Mouse (Mus musculus): ENCODE results near the gene Unc79. TPM values are rescaled to one million over a fixed set of nuclear protein-coding genes. Genes with fewer than 3 reads are reported as not detected.

Unc79 gene
- polyA plus RNA-seq, 1 experiment from 2014 or later = 0.16 TPM

- no peak overlapping the region for H3K4me3 ChIP-seq (ENCODE audit: low read length)
- H3K36me3 ChIP-seq (ENCODE audit: control insufficient read depth, insufficient read depth, low read length) = no peaks in the 10 kb centered on the region
- H3K27ac ChIP-seq (ENCODE audit: low read depth, low read length) = no peak overlapping the region
- 41% methylated on average over 8 of the region's 8 CpGs for WGBS
- H3K4me1 ChIP-seq (ENCODE audit: control insufficient read depth, insufficient read depth, low read length) = no peaks in the 10 kb centered on the region
- H3K4me2 ChIP-seq (replicated peaks; ENCODE audit: low read depth, low read length) = no peak overlapping the region
- no peak overlapping the region for H3K9ac ChIP-seq (ENCODE audit: low read depth, low read length)
- H3K27me3 ChIP-seq (ENCODE audit: control insufficient read depth, insufficient read depth, low read length) = no peaks in the 10 kb centered on the region
- ATAC-seq (ENCODE audit: low FRiP score, low TSS enrichment) = no peak
- no peaks in the 10 kb centered on the region for H3K9me3 ChIP-seq (ENCODE audit: control insufficient read depth, low read length)
These were observed 239.6 kb downstream of the Unc79 start for GRCm38 (mm10) chr12:103188223-103188622.

DNA sequence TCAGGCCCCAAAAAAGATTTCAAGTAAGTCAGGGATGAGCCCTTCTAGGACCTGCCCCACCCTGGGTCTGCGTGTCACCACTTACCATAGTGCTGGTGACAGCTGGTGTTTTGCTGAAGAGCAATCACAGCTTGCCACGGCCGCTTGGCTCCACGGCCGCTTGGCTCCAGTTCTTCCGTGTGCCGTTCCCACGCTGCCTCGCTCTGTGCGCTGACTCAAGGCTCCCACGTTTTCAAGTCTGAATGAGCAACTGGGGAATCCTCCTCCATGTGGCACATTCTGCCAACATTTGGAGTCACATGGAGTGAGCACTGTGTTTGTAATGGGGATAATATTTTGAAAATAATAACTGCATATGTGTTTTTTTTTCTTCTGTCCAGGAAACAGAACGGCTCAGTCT is 241.1 kb downstream of the Unc79 start:
- Histone ChIP-seq H3K9me3 (ENCODE audit: control insufficient read depth, low read length) (no peaks in the 10 kb centered on the region), H3K36me3 (ENCODE audit: control insufficient read depth, insufficient read depth, low read length) (no peaks in the 10 kb centered on the region), H3K9ac (ENCODE audit: low read depth, low read length) (no peak overlapping the region), H3K4me2 (replicated peaks; ENCODE audit: low read depth, low read length) (no peak overlapping the region), H3K4me1 (ENCODE audit: control insufficient read depth, insufficient read depth, low read length) (no peaks in the 10 kb centered on the region), H3K27ac (ENCODE audit: low read depth, low read length) (no peak overlapping the region), H3K4me3 (ENCODE audit: low read length) (no peak overlapping the region), H3K27me3 (ENCODE audit: control insufficient read depth, insufficient read depth, low read length) (no peaks in the 10 kb centered on the region)
- 64% methylated on average over 12 of the region's 12 CpGs for WGBS
- no peak for ATAC-seq (ENCODE audit: low FRiP score, low TSS enrichment)

GRCm38 (mm10) chr12:103192996-103193395 is 244.3 kb downstream of the Unc79 start:
- Histone ChIP-seq H3K9ac (ENCODE audit: low read depth, low read length) (no peak overlapping the region), H3K4me1 (ENCODE audit: control insufficient read depth, insufficient read depth, low read length) (no peaks in the 10 kb centered on the region), H3K9me3 (ENCODE audit: control insufficient read depth, low read length) (no peaks in the 10 kb centered on the region), H3K4me2 (replicated peaks; ENCODE audit: low read depth, low read length) (no peak overlapping the region), H3K27ac (ENCODE audit: low read depth, low read length) (no peak overlapping the region), H3K36me3 (ENCODE audit: control insufficient read depth, insufficient read depth, low read length) (no peaks in the 10 kb centered on the region), H3K27me3 (ENCODE audit: control insufficient read depth, insufficient read depth, low read length) (no peaks in the 10 kb centered on the region), H3K4me3 (ENCODE audit: low read length) (no peak overlapping the region)
- no peak for ATAC-seq (ENCODE audit: low FRiP score, low TSS enrichment)
- WGBS = 67% methylated on average over 5 of the region's 5 CpGs

GRCm38 (mm10) chr12:103202592-103203544 is 254.2 kb downstream of the Unc79 start:
- Histone ChIP-seq H3K9ac (ENCODE audit: low read depth, low read length) (no peak overlapping the region), H3K9me3 (ENCODE audit: control insufficient read depth, low read length) (no peaks in the 10 kb centered on the region), H3K4me3 (ENCODE audit: low read length) (no peak overlapping the region), H3K27me3 (ENCODE audit: control insufficient read depth, insufficient read depth, low read length) (no peaks in the 10 kb centered on the region), H3K27ac (ENCODE audit: low read depth, low read length) (no peak overlapping the region), H3K4me2 (replicated peaks; ENCODE audit: low read depth, low read length) (no peak overlapping the region), H3K36me3 (ENCODE audit: control insufficient read depth, insufficient read depth, low read length) (no peaks in the 10 kb centered on the region), H3K4me1 (ENCODE audit: control insufficient read depth, insufficient read depth, low read length) (peaks cover 15% of the 10 kb centered on the region; the same call in 1 of the 2 replicates)
- ATAC-seq (ENCODE audit: low FRiP score, low TSS enrichment) = peak; percentile 87
- WGBS = 9% methylated on average over 11 of the region's 11 CpGs

- no peaks in the 10 kb centered on the region for H3K9me3 ChIP-seq (ENCODE audit: control insufficient read depth, low read length)
- no peak overlapping the region for H3K4me3 ChIP-seq (ENCODE audit: low read length)
- peaks cover 16% of the 10 kb centered on the region; the same call in 1 of the 2 replicates for H3K4me1 ChIP-seq (ENCODE audit: control insufficient read depth, insufficient read depth, low read length)
- no peak overlapping the region for H3K4me2 ChIP-seq (replicated peaks; ENCODE audit: low read depth, low read length)
- 79% methylated on average over 7 of the region's 7 CpGs for WGBS
- no peak overlapping the region for H3K9ac ChIP-seq (ENCODE audit: low read depth, low read length)
- H3K27me3 ChIP-seq (ENCODE audit: control insufficient read depth, insufficient read depth, low read length) = no peaks in the 10 kb centered on the region
- no peak for ATAC-seq (ENCODE audit: low FRiP score, low TSS enrichment)
- H3K27ac ChIP-seq (ENCODE audit: low read depth, low read length) = no peak overlapping the region
- no peaks in the 10 kb centered on the region for H3K36me3 ChIP-seq (ENCODE audit: control insufficient read depth, insufficient read depth, low read length)
These were observed 256.9 kb downstream of the Unc79 start for GRCm38 (mm10) chr12:103205561-103205960.

DNA sequence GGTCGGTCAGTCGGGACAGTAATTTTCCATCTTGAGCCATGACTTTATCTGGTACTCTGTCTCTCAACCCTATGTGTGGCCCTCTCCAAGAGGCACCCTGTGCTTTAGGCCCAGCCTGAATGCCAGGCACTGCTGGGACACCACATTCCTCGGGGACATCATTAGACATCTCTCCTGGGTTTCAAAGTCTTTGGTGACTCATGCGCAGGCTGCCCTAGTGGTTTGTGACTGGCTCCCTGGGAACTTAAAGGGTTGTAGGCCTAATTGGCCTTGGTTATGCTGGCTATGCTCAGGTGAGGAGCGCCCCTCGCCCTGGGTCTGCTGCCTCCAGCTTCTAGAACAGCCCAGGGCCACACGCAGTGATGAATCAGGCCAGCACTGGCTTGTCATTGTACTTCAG is 260.9 kb downstream of the Unc79 start:
- WGBS = 86% methylated on average over 7 of the region's 7 CpGs
- H3K27me3 ChIP-seq (ENCODE audit: control insufficient read depth, insufficient read depth, low read length) = no peaks in the 10 kb centered on the region
- peaks cover 9% of the 10 kb centered on the region; the same call in 1 of the 2 replicates for H3K4me1 ChIP-seq (ENCODE audit: control insufficient read depth, insufficient read depth, low read length)
- H3K4me2 ChIP-seq (replicated peaks; ENCODE audit: low read depth, low read length) = no peak overlapping the region
- no peak for ATAC-seq (ENCODE audit: low FRiP score, low TSS enrichment)
- H3K4me3 ChIP-seq (ENCODE audit: low read length) = no peak overlapping the region
- no peak overlapping the region for H3K27ac ChIP-seq (ENCODE audit: low read depth, low read length)
- no peak overlapping the region for H3K9ac ChIP-seq (ENCODE audit: low read depth, low read length)
- no peaks in the 10 kb centered on the region for H3K36me3 ChIP-seq (ENCODE audit: control insufficient read depth, insufficient read depth, low read length)
- no peaks in the 10 kb centered on the region for H3K9me3 ChIP-seq (ENCODE audit: control insufficient read depth, low read length)

- ATAC-seq (ENCODE audit: low FRiP score, low TSS enrichment) = no peak
- Histone ChIP-seq H3K4me2 (replicated peaks; ENCODE audit: low read depth, low read length) (no peak overlapping the region), H3K27ac (ENCODE audit: low read depth, low read length) (no peak overlapping the region), H3K4me1 (ENCODE audit: control insufficient read depth, insufficient read depth, low read length) (peaks cover 21% of the 10 kb centered on the region; the same call in 1 of the 2 replicates), H3K27me3 (ENCODE audit: control insufficient read depth, insufficient read depth, low read length) (no peaks in the 10 kb centered on the region), H3K4me3 (ENCODE audit: low read length) (no peak overlapping the region), H3K36me3 (ENCODE audit: control insufficient read depth, insufficient read depth, low read length) (no peaks in the 10 kb centered on the region), H3K9ac (ENCODE audit: low read depth, low read length) (no peak overlapping the region), H3K9me3 (ENCODE audit: control insufficient read depth, low read length) (no peaks in the 10 kb centered on the region)
- WGBS = 63% methylated on average over 5 of the region's 5 CpGs
These were observed 262.4 kb downstream of the Unc79 start for GRCm38 (mm10) chr12:103211078-103211477.

GRCm38 (mm10) chr12:103213591-103213990 is 264.9 kb downstream of the Unc79 start:
- H3K36me3 ChIP-seq (ENCODE audit: control insufficient read depth, insufficient read depth, low read length) = no peaks in the 10 kb centered on the region
- ATAC-seq (ENCODE audit: low FRiP score, low TSS enrichment) = no peak
- no peak overlapping the region for H3K27ac ChIP-seq (ENCODE audit: low read depth, low read length)
- H3K9me3 ChIP-seq (ENCODE audit: control insufficient read depth, low read length) = no peaks in the 10 kb centered on the region
- H3K4me3 ChIP-seq (ENCODE audit: low read length) = no peak overlapping the region
- WGBS = 88% methylated on average over 2 of the region's 2 CpGs
- no peak overlapping the region for H3K4me2 ChIP-seq (replicated peaks; ENCODE audit: low read depth, low read length)
- no peaks in the 10 kb centered on the region for H3K27me3 ChIP-seq (ENCODE audit: control insufficient read depth, insufficient read depth, low read length)
- H3K9ac ChIP-seq (ENCODE audit: low read depth, low read length) = no peak overlapping the region
- H3K4me1 ChIP-seq (ENCODE audit: control insufficient read depth, insufficient read depth, low read length) = peaks cover 20% of the 10 kb centered on the region; the same call in 1 of the 2 replicates

- 45% methylated on average over 10 of the region's 10 CpGs for WGBS
- no peaks in the 10 kb centered on the region for H3K9me3 ChIP-seq (ENCODE audit: control insufficient read depth, low read length)
- H3K27ac ChIP-seq (ENCODE audit: low read depth, low read length) = no peak overlapping the region
- no peak overlapping the region for H3K4me2 ChIP-seq (replicated peaks; ENCODE audit: low read depth, low read length)
- peaks cover 20% of the 10 kb centered on the region; the same call in 1 of the 2 replicates for H3K4me1 ChIP-seq (ENCODE audit: control insufficient read depth, insufficient read depth, low read length)
- H3K4me3 ChIP-seq (ENCODE audit: low read length) = no peak overlapping the region
- H3K36me3 ChIP-seq (ENCODE audit: control insufficient read depth, insufficient read depth, low read length) = no peaks in the 10 kb centered on the region
- H3K9ac ChIP-seq (ENCODE audit: low read depth, low read length) = no peak overlapping the region
- no peaks in the 10 kb centered on the region for H3K27me3 ChIP-seq (ENCODE audit: control insufficient read depth, insufficient read depth, low read length)
- ATAC-seq (ENCODE audit: low FRiP score, low TSS enrichment) = no peak
These were observed 265.6 kb downstream of the Unc79 start for GRCm38 (mm10) chr12:103214270-103214669.

Measured in kidney, embryonic 14.5 days (tissue).